Mouse (Mus musculus) neural tube, embryonic 11.5 days (tissue): Measurements from ENCODE around the gene Dlg2. TPM values are rescaled to one million over a fixed set of nuclear protein-coding genes. Genes with fewer than 3 reads are reported as not detected.

Experiments used
- ATAC-seq: fragments of 200-750 bp; cut with Nextera tagmentation; 2 replicates; pipeline ENCODE4 v1.8.0; 2017; ENCODE audit warnings: moderate number of reproducible peaks, mild to moderate bottlenecking, moderate TSS enrichment, moderate library complexity; ENCODE audit not compliant: insufficient read depth, low FRiP score, low TSS enrichment
- DNase-seq: peaks from one replicate; pipeline ENCODE4 v3.0.0-alpha.2; 2015; ENCODE audit warnings: low spot score
- H3K27ac ChIP-seq: fragments of 300-500 bp; sonication (generic); 2 replicates; pipeline ENCODE4 v1.5.1; 2014; ENCODE audit warnings: low read depth, mild to moderate bottlenecking, low read length
- H3K27me3 ChIP-seq: fragments of 300-500 bp; sonication (generic); 2 replicates; pipeline ENCODE4 v1.6.1; 2014; ENCODE audit warnings: mild to moderate bottlenecking, low read length, mixed read lengths; ENCODE audit not compliant: control insufficient read depth, insufficient read depth
- H3K36me3 ChIP-seq: fragments of 300-500 bp; sonication (generic); 2 replicates; pipeline ENCODE4 v1.6.1; 2014; ENCODE audit warnings: mild to moderate bottlenecking, low read length, moderate library complexity, mixed read lengths; ENCODE audit not compliant: control insufficient read depth, insufficient read depth
- H3K4me1 ChIP-seq: fragments of 300-500 bp; sonication (generic); 2 replicates; pipeline ENCODE4 v1.6.1; 2014; ENCODE audit warnings: low read length, mixed read lengths; ENCODE audit not compliant: control insufficient read depth, insufficient read depth
- H3K4me2 ChIP-seq: fragments of 300-500 bp; sonication (generic); 2 replicates; pipeline ENCODE4 v1.6.1; 2014; ENCODE audit warnings: low read depth, mild to moderate bottlenecking, moderate library complexity
- H3K4me3 ChIP-seq: fragments of 300-500 bp; sonication (generic); 2 replicates; pipeline ENCODE4 v1.5.1; 2014; ENCODE audit warnings: low read depth, low read length
- H3K9ac ChIP-seq: fragments of 300-500 bp; sonication (generic); 2 replicates; pipeline ENCODE4 v1.6.1; 2014; ENCODE audit warnings: mild to moderate bottlenecking, low read length
- H3K9me3 ChIP-seq: fragments of 300-500 bp; sonication (generic); 2 replicates; pipeline ENCODE4 v1.6.1; 2016; ENCODE audit warnings: low read length; ENCODE audit not compliant: control insufficient read depth
- WGBS: fragments of 180-500 bp; shearing (Covaris S2); extraction: QIAGEN DNeasy Blood & Tissue Kit; methylation state at CpG from one replicate; pipeline ENCODE4 v1.1.7; 2014; 5-methylcytosine and 5-hydroxymethylcytosine counted together
- polyA plus RNA-seq: library from polyadenylated mRNA; unstranded; fragments of >200 nt; fragmentation: Nextera tagmentation; extraction: Ambion mirVana; gene quantifications from 2 replicates; pipeline ENCODE4 v1.2.1, GENCODE M21; 2014

The Dlg2 gene
- polyA plus RNA-seq, 1 experiment from 2014 or later: 5.1 TPM

GRCm38 (mm10) chr7:90703163-90703852, 226.8 kb downstream of the Dlg2 start:
- no peak for ATAC-seq
- no peaks in the 10 kb centered on the region for H3K36me3 ChIP-seq
- 77% methylated on average over 7 of the region's 7 CpGs for WGBS
- no peak overlapping the region for H3K4me2 ChIP-seq
- no peak overlapping the region for H3K27ac ChIP-seq
- no peaks in the 10 kb centered on the region for H3K9me3 ChIP-seq
- H3K4me3 ChIP-seq: no peak overlapping the region
- no peak overlapping the region for H3K9ac ChIP-seq
- no peaks in the 10 kb centered on the region for H3K27me3 ChIP-seq
- no peak for DNase-seq
- H3K4me1 ChIP-seq: no peaks in the 10 kb centered on the region

GRCm38 (mm10) chr7:90703951-90704350, 227.5 kb downstream of the Dlg2 start:
- Histone ChIP-seq H3K27me3 (no peaks in the 10 kb centered on the region), H3K36me3 (no peaks in the 10 kb centered on the region), H3K9me3 (no peaks in the 10 kb centered on the region), H3K4me1 (no peaks in the 10 kb centered on the region), H3K4me3 (no peak overlapping the region), H3K4me2 (no peak overlapping the region), H3K27ac (no peak overlapping the region), H3K9ac (no peak overlapping the region)
- DNase-seq (no peak), ATAC-seq (no peak)
- 71% methylated on average over 1 of the region's 1 CpGs for WGBS

GRCm38 (mm10) chr7:90734086-90734485, 257.6 kb downstream of the Dlg2 start:
- Histone ChIP-seq H3K4me3 (no peak overlapping the region), H3K4me1 (no peaks in the 10 kb centered on the region), H3K36me3 (no peaks in the 10 kb centered on the region), H3K4me2 (no peak overlapping the region), H3K9me3 (no peaks in the 10 kb centered on the region), H3K27me3 (no peaks in the 10 kb centered on the region), H3K27ac (no peak overlapping the region), H3K9ac (no peak overlapping the region)
- DNase-seq: peak; percentile 12
- 60% methylated on average over 3 of the region's 3 CpGs for WGBS
- ATAC-seq: no peak

- Histone ChIP-seq H3K4me3 (no peak overlapping the region), H3K36me3 (no peaks in the 10 kb centered on the region), H3K27me3 (no peaks in the 10 kb centered on the region), H3K27ac (no peak overlapping the region), H3K4me2 (no peak overlapping the region), H3K4me1 (no peaks in the 10 kb centered on the region), H3K9me3 (no peaks in the 10 kb centered on the region), H3K9ac (no peak overlapping the region)
- DNase-seq (no peak), ATAC-seq (peak; percentile 64; the same call in 1 of the 2 replicates)
- 49% methylated on average over 1 of the region's 1 CpGs for WGBS
Observed at GRCm38 (mm10) chr7:90736369-90736768, 259.9 kb downstream of the Dlg2 start.

GRCm38 (mm10) chr7:90748636-90749035, 272.2 kb downstream of the Dlg2 start:
- no peak overlapping the region for H3K9ac ChIP-seq
- no peaks in the 10 kb centered on the region for H3K4me1 ChIP-seq
- no peak overlapping the region for H3K27ac ChIP-seq

GRCm38 (mm10) chr7:90787945-90788344, 311.5 kb downstream of the Dlg2 start:
- DNase-seq (no peak), ATAC-seq (no peak)
- Histone ChIP-seq H3K27me3 (no peaks in the 10 kb centered on the region), H3K36me3 (no peaks in the 10 kb centered on the region), H3K9ac (no peak overlapping the region), H3K4me3 (no peak overlapping the region), H3K9me3 (no peaks in the 10 kb centered on the region), H3K27ac (no peak overlapping the region), H3K4me2 (no peak overlapping the region), H3K4me1 (no peaks in the 10 kb centered on the region)
- WGBS: 90% methylated on average over 1 of the region's 1 CpGs

More at GRCm38 (mm10) chr7:90748636-90749035, 272.2 kb downstream of the Dlg2 start:
- no peaks in the 10 kb centered on the region for H3K27me3 ChIP-seq
- H3K4me2 ChIP-seq: no peak overlapping the region
- 90% methylated on average over 1 of the region's 1 CpGs for WGBS
- no peaks in the 10 kb centered on the region for H3K9me3 ChIP-seq
- no peak for DNase-seq
- no peaks in the 10 kb centered on the region for H3K36me3 ChIP-seq
- no peak for ATAC-seq
- no peak overlapping the region for H3K4me3 ChIP-seq

GRCm38 (mm10) chr7:90791522-90791921, 315.1 kb downstream of the Dlg2 start:
- H3K27ac ChIP-seq: no peak overlapping the region
- ATAC-seq (no peak), DNase-seq (no peak)
- H3K9me3 ChIP-seq: no peaks in the 10 kb centered on the region
- H3K27me3 ChIP-seq: no peaks in the 10 kb centered on the region
- H3K4me1 ChIP-seq: no peaks in the 10 kb centered on the region
- WGBS: 77% methylated on average over 1 of the region's 1 CpGs
- no peak overlapping the region for H3K9ac ChIP-seq
- no peak overlapping the region for H3K4me2 ChIP-seq
- no peak overlapping the region for H3K4me3 ChIP-seq
- H3K36me3 ChIP-seq: no peaks in the 10 kb centered on the region

- Histone ChIP-seq H3K27ac (no peak overlapping the region), H3K4me2 (no peak overlapping the region), H3K36me3 (no peaks in the 10 kb centered on the region), H3K9ac (no peak overlapping the region), H3K4me3 (no peak overlapping the region), H3K9me3 (no peaks in the 10 kb centered on the region), H3K27me3 (no peaks in the 10 kb centered on the region), H3K4me1 (no peaks in the 10 kb centered on the region)
- no peak for DNase-seq
- no peak for ATAC-seq
- WGBS: 87% methylated on average over 3 of the region's 3 CpGs
Observed at GRCm38 (mm10) chr7:90825640-90826039, 349.2 kb downstream of the Dlg2 start.

GRCm38 (mm10) chr7:90841276-90841675, 364.8 kb downstream of the Dlg2 start:
- Histone ChIP-seq H3K4me3 (no peak overlapping the region), H3K9me3 (no peaks in the 10 kb centered on the region), H3K27me3 (no peaks in the 10 kb centered on the region), H3K9ac (no peak overlapping the region), H3K4me1 (no peaks in the 10 kb centered on the region), H3K36me3 (no peaks in the 10 kb centered on the region), H3K27ac (no peak overlapping the region), H3K4me2 (no peak overlapping the region)
- DNase-seq: no peak
- WGBS: 78% methylated on average over 4 of the region's 4 CpGs
- no peak for ATAC-seq
